Mouse (Mus musculus) right cerebral cortex, postnatal 4 days (tissue): ENCODE data around the gene Iqck.

ENCODE experiments used
- DNase-seq: peaks from one replicate; pipeline ENCODE4 v3.0.0-alpha.2; 2022

The Iqck gene

GRCm38 (mm10) chr7:118954968-118955367 is 99.4 kb downstream of the Iqck start:
- no peak for DNase-seq

- DNase-seq, result no peak
These were observed 101.2 kb downstream of the Iqck start for GRCm38 (mm10) chr7:118956616-118957246.

GRCm38 (mm10) chr7:118959209-118959608 is 103.7 kb downstream of the Iqck start:
- DNase-seq, result no peak

- DNase-seq, result no peak
These were observed 109.2 kb downstream of the Iqck start for GRCm38 (mm10) chr7:118964777-118965176.

- no peak for DNase-seq
These were observed 109.6 kb downstream of the Iqck start for GRCm38 (mm10) chr7:118965198-118965597.

GRCm38 (mm10) chr7:118968870-118969269 is 113.3 kb downstream of the Iqck start:
- no peak for DNase-seq

GRCm38 (mm10) chr7:118971499-118971898 is 115.9 kb downstream of the Iqck start:
- DNase-seq, result no peak

- DNase-seq, result no peak
These were observed 116.8 kb downstream of the Iqck start for GRCm38 (mm10) chr7:118972306-118972705.

- DNase-seq, result no peak
These were observed 117.8 kb downstream of the Iqck start for GRCm38 (mm10) chr7:118973377-118973776.

GRCm38 (mm10) chr7:118975837-118976236 is 120.3 kb downstream of the Iqck start:
- DNase-seq, result no peak

- peak; percentile 57 for DNase-seq
These were observed 121.0 kb downstream of the Iqck start for GRCm38 (mm10) chr7:118976414-118977166.

- no peak for DNase-seq
These were observed 121.6 kb downstream of the Iqck start for GRCm38 (mm10) chr7:118977167-118977543.

- DNase-seq, result no peak
These were observed 123.6 kb downstream of the Iqck start for GRCm38 (mm10) chr7:118979121-118979520.

GRCm38 (mm10) chr7:118979708-118980107 is 124.2 kb downstream of the Iqck start:
- DNase-seq, result no peak

GRCm38 (mm10) chr7:118981346-118981745 is 125.8 kb downstream of the Iqck start:
- no peak for DNase-seq

GRCm38 (mm10) chr7:118981831-118982230 is 126.3 kb downstream of the Iqck start:
- DNase-seq, result no peak

- no peak for DNase-seq
These were observed 127.0 kb downstream of the Iqck start for GRCm38 (mm10) chr7:118982586-118982985.

- peak; percentile 69 for DNase-seq
These were observed 128.4 kb downstream of the Iqck start for GRCm38 (mm10) chr7:118983961-118984360.

GRCm38 (mm10) chr7:118985786-118986185 is 130.2 kb downstream of the Iqck start:
- DNase-seq, result no peak

- DNase-seq, result no peak
These were observed 130.8 kb downstream of the Iqck start for GRCm38 (mm10) chr7:118986369-118986768.

GRCm38 (mm10) chr7:118989275-118989856 is 133.8 kb downstream of the Iqck start:
- no peak for DNase-seq

- DNase-seq, result peak; percentile 48
These were observed 134.7 kb downstream of the Iqck start for GRCm38 (mm10) chr7:118990282-118990681.

- no peak for DNase-seq
These were observed 135.9 kb downstream of the Iqck start for GRCm38 (mm10) chr7:118991341-118991884.

GRCm38 (mm10) chr7:118992080-118992560 is 136.6 kb downstream of the Iqck start:
- no peak for DNase-seq
